Mouse (Mus musculus) heart, embryonic 11.5 days (tissue): ENCODE measurements around the gene Msi2. TPM values are rescaled to one million over a fixed set of nuclear protein-coding genes. Genes with fewer than 3 reads are reported as not detected.

Experiments used
- ATAC-seq: fragments of 200-750 bp; cut with Nextera tagmentation; replicated peaks from 2 replicates; pipeline ENCODE4 v1.8.0; 2017; ENCODE audit warnings: moderate library complexity; ENCODE audit not compliant: insufficient number of reproducible peaks, low FRiP score, low TSS enrichment
- H3K27ac ChIP-seq: fragments of 300-500 bp; sonication (generic); 2 replicates; pipeline ENCODE4 v1.5.1; 2014; ENCODE audit warnings: mild to moderate bottlenecking, low read depth, low read length
- H3K27me3 ChIP-seq: fragments of 300-500 bp; sonication (generic); 2 replicates; pipeline ENCODE4 v1.6.1; 2014; ENCODE audit warnings: mild to moderate bottlenecking, low read length, mixed read lengths; ENCODE audit not compliant: control insufficient read depth, insufficient read depth
- H3K36me3 ChIP-seq: fragments of 300-500 bp; sonication (generic); 2 replicates; pipeline ENCODE4 v1.6.1; 2014; ENCODE audit warnings: mild to moderate bottlenecking, low read length, moderate library complexity, mixed read lengths; ENCODE audit not compliant: control insufficient read depth, insufficient read depth
- H3K4me1 ChIP-seq: fragments of 300-500 bp; sonication (generic); 2 replicates; pipeline ENCODE4 v1.6.1; 2014; ENCODE audit warnings: low read length; ENCODE audit not compliant: control insufficient read depth, insufficient read depth
- H3K4me2 ChIP-seq: fragments of 300-500 bp; sonication (generic); 2 replicates; pipeline ENCODE4 v1.6.1; 2014; ENCODE audit warnings: mild to moderate bottlenecking, moderate library complexity
- H3K4me3 ChIP-seq: fragments of 300-500 bp; sonication (generic); 2 replicates; pipeline ENCODE4 v1.5.1; 2014; ENCODE audit warnings: low read depth, low read length
- H3K9ac ChIP-seq: fragments of 300-500 bp; sonication (generic); 2 replicates; pipeline ENCODE4 v1.6.1; 2014; ENCODE audit warnings: mild to moderate bottlenecking, low read depth, low read length, moderate library complexity
- H3K9me3 ChIP-seq: fragments of 300-500 bp; sonication (generic); replicated peaks from 2 replicates; pipeline ENCODE4 v1.6.1; 2016; ENCODE audit warnings: low read length; ENCODE audit not compliant: control insufficient read depth
- WGBS: fragments of 180-500 bp; shearing (Covaris S2); extraction: QIAGEN DNeasy Blood & Tissue Kit; methylation state at CpG from one replicate; pipeline ENCODE4 v1.1.7; 2014; ENCODE audit not compliant: insufficient replicate concordance; 5-methylcytosine and 5-hydroxymethylcytosine counted together
- polyA plus RNA-seq: library from polyadenylated mRNA; unstranded; fragments of >200 nt; fragmentation: Nextera tagmentation; extraction: Ambion mirVana; gene quantifications from 2 replicates; pipeline ENCODE4 v1.2.1, GENCODE M21; 2014

The Msi2 gene
- polyA plus RNA-seq, 1 experiment from 2014 or later = 18.4 TPM

- H3K4me2 ChIP-seq = peak overlapping the region; percentile 1; the same call in 1 of the 2 replicates
- peak overlapping the region; percentile 6 for H3K27ac ChIP-seq
- H3K27me3 ChIP-seq = no peaks in the 10 kb centered on the region
- H3K36me3 ChIP-seq = 0 out of 2 replicates have a peak, but pooled peaks cover 5% of the 10 kb centered on the region
- WGBS = 50% methylated on average over 9 of the region's 9 CpGs
- H3K9ac ChIP-seq = no peak overlapping the region
- H3K9me3 ChIP-seq = no peaks in the 10 kb centered on the region
- H3K4me1 ChIP-seq = peaks cover 48% of the 10 kb centered on the region
- no peak overlapping the region for H3K4me3 ChIP-seq
- no peak for ATAC-seq
Observed at GRCm38 (mm10) chr11:88357325-88357724, 361.0 kb downstream of the Msi2 start.

GRCm38 (mm10) chr11:88356598-88357290 is 361.6 kb downstream of the Msi2 start:
- Histone ChIP-seq H3K27ac (peak overlapping the region; percentile 18), H3K4me2 (peak overlapping the region; percentile 1; the same call in 1 of the 2 replicates)

GRCm38 (mm10) chr11:88356016-88356415 is 362.3 kb downstream of the Msi2 start:
- WGBS = 71% methylated on average over 12 of the region's 12 CpGs

More at GRCm38 (mm10) chr11:88356598-88357290, 361.6 kb downstream of the Msi2 start:
- 0 out of 2 replicates have a peak, but pooled peaks cover 5% of the 10 kb centered on the region for H3K36me3 ChIP-seq
- H3K27me3 ChIP-seq = no peaks in the 10 kb centered on the region
- ATAC-seq = peak; percentile 66
- H3K4me1 ChIP-seq = peaks cover 54% of the 10 kb centered on the region
- no peaks in the 10 kb centered on the region for H3K9me3 ChIP-seq
- 51% methylated on average over 8 of the region's 8 CpGs for WGBS
- H3K4me3 ChIP-seq = no peak overlapping the region
- H3K9ac ChIP-seq = no peak overlapping the region

GRCm38 (mm10) chr11:88354771-88355170 is 363.5 kb downstream of the Msi2 start:
- Histone ChIP-seq H3K36me3 (0 out of 2 replicates have a peak, but pooled peaks cover 3% of the 10 kb centered on the region), H3K27ac (no peak overlapping the region), H3K4me3 (no peak overlapping the region), H3K9ac (no peak overlapping the region), H3K27me3 (no peaks in the 10 kb centered on the region), H3K4me1 (peaks cover 56% of the 10 kb centered on the region), H3K4me2 (no peak overlapping the region), H3K9me3 (no peaks in the 10 kb centered on the region)
- WGBS = 90% methylated on average over 9 of the region's 9 CpGs
- no peak for ATAC-seq

More at GRCm38 (mm10) chr11:88356016-88356415, 362.3 kb downstream of the Msi2 start:
- 0 out of 2 replicates have a peak overlapping the region, but pooled peaks have one; percentile 18 for H3K27ac ChIP-seq
- H3K36me3 ChIP-seq = 0 out of 2 replicates have a peak, but pooled peaks cover 3% of the 10 kb centered on the region
- H3K4me3 ChIP-seq = no peak overlapping the region
- ATAC-seq = no peak
- H3K4me1 ChIP-seq = peaks cover 61% of the 10 kb centered on the region
- no peaks in the 10 kb centered on the region for H3K9me3 ChIP-seq
- no peaks in the 10 kb centered on the region for H3K27me3 ChIP-seq
- H3K4me2 ChIP-seq = no peak overlapping the region
- H3K9ac ChIP-seq = no peak overlapping the region

- Histone ChIP-seq H3K4me1 (peaks cover 34% of the 10 kb centered on the region), H3K36me3 (peaks cover 6% of the 10 kb centered on the region; the same call in 1 of the 2 replicates)
Observed at GRCm38 (mm10) chr11:88351722-88352473, 366.4 kb downstream of the Msi2 start.

GRCm38 (mm10) chr11:88348690-88349089 is 369.6 kb downstream of the Msi2 start:
- ATAC-seq = no peak
- H3K9me3 ChIP-seq = no peaks in the 10 kb centered on the region
- WGBS = 71% methylated on average over 23 of the region's 23 CpGs

More at GRCm38 (mm10) chr11:88351722-88352473, 366.4 kb downstream of the Msi2 start:
- no peak overlapping the region for H3K4me2 ChIP-seq
- H3K9ac ChIP-seq = no peak overlapping the region; the same call in 1 of the 2 replicates
- H3K27me3 ChIP-seq = no peaks in the 10 kb centered on the region
- H3K27ac ChIP-seq = peak overlapping the region; percentile 60
- H3K9me3 ChIP-seq = no peaks in the 10 kb centered on the region
- no peak; the same call in 1 of the 2 replicates for ATAC-seq
- whole genome bisulfite sequencing = 43% methylated on average over 3 of the region's 3 CpGs
- H3K4me3 ChIP-seq = no peak overlapping the region

GRCm38 (mm10) chr11:88348056-88348455 is 370.3 kb downstream of the Msi2 start:
- H3K9ac ChIP-seq = no peak overlapping the region
- H3K36me3 ChIP-seq = peaks cover 7% of the 10 kb centered on the region; the same call in 1 of the 2 replicates
- H3K4me2 ChIP-seq = no peak overlapping the region
- WGBS = 78% methylated on average over 3 of the region's 3 CpGs
- ATAC-seq = no peak
- H3K27ac ChIP-seq = no peak overlapping the region
- no peaks in the 10 kb centered on the region for H3K9me3 ChIP-seq
- no peak overlapping the region for H3K4me3 ChIP-seq
- no peaks in the 10 kb centered on the region for H3K27me3 ChIP-seq
- peaks cover 22% of the 10 kb centered on the region for H3K4me1 ChIP-seq

More at GRCm38 (mm10) chr11:88348690-88349089, 369.6 kb downstream of the Msi2 start:
- H3K27ac ChIP-seq = no peak overlapping the region
- no peak overlapping the region for H3K4me3 ChIP-seq
- peaks cover 7% of the 10 kb centered on the region; the same call in 1 of the 2 replicates for H3K36me3 ChIP-seq
- peaks cover 22% of the 10 kb centered on the region for H3K4me1 ChIP-seq
- no peak overlapping the region for H3K9ac ChIP-seq
- H3K4me2 ChIP-seq = no peak overlapping the region
- no peaks in the 10 kb centered on the region for H3K27me3 ChIP-seq

GRCm38 (mm10) chr11:88346066-88346465 is 372.2 kb downstream of the Msi2 start:
- Histone ChIP-seq H3K27ac (no peak overlapping the region), H3K9me3 (no peaks in the 10 kb centered on the region), H3K9ac (no peak overlapping the region), H3K4me1 (peaks cover 2% of the 10 kb centered on the region; the same call in 1 of the 2 replicates), H3K27me3 (no peaks in the 10 kb centered on the region), H3K4me3 (no peak overlapping the region), H3K4me2 (no peak overlapping the region), H3K36me3 (peaks cover 7% of the 10 kb centered on the region; the same call in 1 of the 2 replicates)
- no peak for ATAC-seq
- 91% methylated on average over 5 of the region's 5 CpGs for WGBS
